Mouse (Mus musculus) kidney, postnatal 25 days (tissue): Measurements from ENCODE around the gene Prlhr.

ENCODE experiments used
- DNase-seq, 2 experiments: peaks; one replicate each; pipeline ENCODE4 v3.0.0; 2021; ENCODE audit warnings: mixed read lengths in 2 of 2

Gene Prlhr

DNA sequence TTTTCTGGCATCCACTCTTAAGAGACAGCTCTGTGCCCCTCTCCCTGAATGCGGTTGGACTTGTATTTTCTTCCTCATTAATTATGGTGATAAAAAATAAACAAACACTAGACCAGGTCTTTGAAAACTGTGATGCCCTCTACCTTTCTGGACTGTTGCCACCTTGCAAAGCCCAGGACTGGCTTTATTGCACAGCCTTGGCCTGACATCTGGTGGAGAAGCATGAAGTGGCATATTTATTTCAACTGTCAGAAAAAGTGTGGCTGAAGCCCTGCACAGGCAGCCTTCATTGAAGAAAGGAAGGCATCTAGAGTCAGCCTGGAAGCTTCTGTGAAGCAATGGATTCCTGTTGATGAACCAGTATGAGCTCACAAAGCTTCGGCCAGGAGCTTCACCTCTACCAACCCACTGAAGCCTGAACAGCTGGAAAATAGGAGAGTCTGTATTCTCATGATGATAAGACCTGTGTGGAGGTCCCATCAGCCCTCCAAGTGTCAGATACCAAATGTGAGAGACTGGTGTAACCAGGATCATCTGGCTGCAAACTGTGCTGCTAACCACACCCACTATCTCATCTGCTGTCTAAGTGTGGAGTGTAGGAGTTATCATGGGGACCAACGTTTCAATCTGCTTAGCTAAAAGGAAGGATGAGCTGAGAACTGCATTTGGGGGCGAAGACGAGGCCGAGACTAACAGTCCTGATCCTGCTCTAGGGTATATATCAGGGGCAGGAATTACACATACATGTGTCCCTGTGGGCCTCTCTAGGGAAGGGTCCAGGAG lies 35.6 kb downstream of the Prlhr start:
- peak in 1 of 2 experiments; percentile 2 for DNase-seq

GRCm38 (mm10) chr19:60417611-60418010 lies 50.5 kb downstream of the Prlhr start:
- peak in 1 of 2 experiments; percentile 39 for DNase-seq
